Mouse (Mus musculus): ENCODE measurements around the gene Pkp4. TPM values are rescaled to one million over a fixed set of nuclear protein-coding genes. Genes with fewer than 3 reads are reported as not detected.

The Pkp4 gene
- polyA plus RNA-seq (2014; fragmentation: Illumina TruSeq; extraction: RNeasy Lipid Tissue Mini Kit (QIAGEN cat#74804); ENCODE audit: low read depth, low replicate concordance), result 58.5 TPM

DNA sequence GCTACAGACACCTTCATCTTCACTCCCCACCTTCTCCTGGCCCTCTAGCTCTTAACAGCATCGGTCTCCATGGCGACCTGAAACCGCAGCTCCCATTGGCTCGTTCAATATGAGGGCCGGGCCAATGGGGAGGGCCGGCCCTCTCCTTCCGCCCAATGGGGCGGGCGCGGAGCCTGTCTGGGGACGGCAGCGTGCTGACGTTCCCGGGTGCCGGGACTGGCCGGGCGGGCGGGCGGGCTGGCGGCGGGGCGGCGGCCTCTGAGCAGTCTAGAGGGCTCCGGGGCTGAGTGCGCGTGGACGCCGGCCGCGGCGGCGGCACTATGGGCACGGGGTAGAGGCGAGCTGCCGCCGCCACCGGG lies at the start of gene Pkp4, which contains the start of gene Ccdc148:
Gene Pkp4, plus strand, starts transcription at position 246 of the 359 bp plus-strand sequence.
Gene Ccdc148, minus strand, starts transcription at position 79 of the 359 bp plus-strand sequence.

Other genes starting within 250 kb of the Pkp4 start
- gene Ccdc148, start 167 bp upstream of the Pkp4 start, polyA plus RNA-seq (2014; fragmentation: Illumina TruSeq; extraction: RNeasy Lipid Tissue Mini Kit (QIAGEN cat#74804); ENCODE audit: low read depth, low replicate concordance), result 1.8 TPM

Measured in adipose tissue, adult 10 weeks (tissue).